Mouse (Mus musculus) brain, embryonic 14.5 days (tissue): ENCODE results near the gene Auts2.

Source experiments
- CTCF ChIP-seq: fragments of 200-500 bp; IDR thresholded peaks from 2 replicates; pipeline ENCODE4 v1.5.1; 2012; ENCODE audit warnings: inconsistent platforms, mild to moderate bottlenecking, moderate library complexity, borderline replicate concordance; ENCODE audit not compliant: insufficient read depth, insufficient read length; ENCODE audit errors: extremely low read depth
- POLR2A ChIP-seq: fragments of 200-500 bp; IDR thresholded peaks from 2 replicates; pipeline ENCODE4 v1.6.1; 2012; ENCODE audit warnings: mild to moderate bottlenecking, inconsistent platforms, borderline replicate concordance; ENCODE audit not compliant: poor library complexity, insufficient read depth, insufficient read length, severe bottlenecking; ENCODE audit errors: extremely low read depth

DNA sequence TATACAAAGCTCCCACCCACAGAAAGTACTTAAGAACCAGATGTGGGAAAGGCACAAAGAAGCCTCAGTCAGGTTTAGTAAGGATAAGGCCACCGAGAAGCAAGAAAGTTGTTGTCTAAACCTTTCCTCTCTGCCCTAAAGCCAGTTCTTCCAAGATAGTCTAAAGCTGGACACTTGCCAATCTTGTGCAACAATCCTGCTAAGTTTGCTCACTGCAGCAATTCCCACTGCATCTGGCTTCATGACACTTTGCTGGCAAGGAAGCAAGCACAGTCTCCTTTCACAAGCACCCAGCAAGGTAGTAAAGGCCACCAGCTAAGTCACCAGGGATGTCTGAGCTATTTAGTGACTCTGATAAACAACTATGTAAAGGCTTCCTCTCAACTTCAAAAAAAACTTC, 106.2 kb downstream of the Auts2 start:
- no peak for TF ChIP-seq CTCF
- TF ChIP-seq POLR2A: no peak
